Mouse (Mus musculus): ENCODE data around the gene Thnsl2. TPM values are rescaled to one million over a fixed set of nuclear protein-coding genes. Genes with fewer than 3 reads are reported as not detected.

Gene Thnsl2
- total and polyA plus RNA-seq, 3 experiments, result not detected

DNA sequence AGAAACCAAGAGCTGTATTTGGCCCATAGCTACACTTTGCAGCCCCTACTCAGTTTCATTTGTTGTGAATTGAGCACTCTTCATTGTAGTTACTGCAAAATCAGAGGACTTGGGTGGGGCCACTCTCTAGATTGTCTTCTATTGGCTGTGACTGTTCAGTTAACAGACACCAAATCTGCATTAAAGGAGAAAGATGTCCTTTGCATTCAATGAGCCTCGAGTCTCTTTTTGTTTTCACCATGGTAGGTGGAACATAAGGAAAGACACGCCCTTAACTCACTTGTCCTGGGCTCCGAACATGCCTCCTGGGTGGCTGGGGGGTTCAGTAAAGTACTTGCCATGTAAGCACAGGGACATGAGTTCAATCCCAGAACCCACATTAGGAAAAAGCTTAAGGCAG, 48.1 kb downstream of the Thnsl2 start:
- TF ChIP-seq POLR2AphosphoS5 (IDR thresholded peaks at IDR 0.05; ENCODE audit: insufficient replicate concordance, low read depth, low read length) (no peak), GATA2 (IDR thresholded peaks at IDR 0.05; ENCODE audit: borderline replicate concordance, low read depth, low read length) (no peak), CTCF (IDR thresholded peaks at IDR 0.05; ENCODE audit: low read depth, low read length) (no peak), GATA1 (IDR thresholded peaks at IDR 0.05; ENCODE audit: borderline replicate concordance, low read length) (no peak), TAL1 (conservative IDR thresholded peaks at IDR 0.05; ENCODE audit: low read depth, low read length) (no peak)
- Histone ChIP-seq H3K9me3 (replicated peaks) (no peaks in the 10 kb centered on the region), H3K36me3 (replicated peaks) (no peaks in the 10 kb centered on the region), H3K27me3 (ENCODE audit: insufficient read depth, low read length) (peaks cover 7% of the 10 kb centered on the region), H3K4me1 (ENCODE audit: insufficient read depth, low read depth, low read length) (no peaks in the 10 kb centered on the region), H3K4me3 (ENCODE audit: low read depth, low read length) (no peak overlapping the region)
- DNase-seq (ENCODE audit: low spot score) (no peak), ATAC-seq (ENCODE audit: extremely low read depth, insufficient number of reproducible peaks, low FRiP score, poor library complexity, severe bottlenecking) (no peak)

DNA sequence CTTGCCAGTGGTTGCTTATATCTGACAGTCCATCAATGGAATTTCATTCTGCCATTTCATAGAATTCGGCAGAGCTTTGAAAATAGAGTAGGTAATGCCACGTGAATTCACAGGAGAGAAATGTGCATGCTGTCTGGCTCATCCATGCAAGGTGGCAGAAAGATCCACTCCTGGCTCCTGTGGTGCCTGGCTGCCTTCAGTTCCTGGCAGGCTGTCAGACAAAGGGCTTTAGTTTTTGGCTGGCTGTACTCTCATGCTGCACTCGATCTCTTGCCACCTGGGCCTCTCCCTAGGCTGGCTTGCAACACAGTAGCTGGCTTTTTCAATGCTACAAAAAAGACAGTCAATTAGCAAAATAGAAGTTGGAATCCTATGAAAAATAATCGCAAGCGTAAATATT, 49.5 kb downstream of the Thnsl2 start:
- Histone ChIP-seq H3K9me3 (replicated peaks) (no peaks in the 10 kb centered on the region), H3K27me3 (ENCODE audit: insufficient read depth, low read length) (peaks cover 7% of the 10 kb centered on the region), H3K36me3 (replicated peaks) (no peaks in the 10 kb centered on the region), H3K4me3 (ENCODE audit: low read depth, low read length) (no peak overlapping the region), H3K4me1 (ENCODE audit: insufficient read depth, low read depth, low read length) (no peaks in the 10 kb centered on the region)
- no peak for TF ChIP-seq CTCF (IDR thresholded peaks at IDR 0.05; ENCODE audit: low read depth, low read length)
- no peak for TF ChIP-seq TAL1 (conservative IDR thresholded peaks at IDR 0.05; ENCODE audit: low read depth, low read length)
- TF ChIP-seq GATA1 (IDR thresholded peaks at IDR 0.05; ENCODE audit: borderline replicate concordance, low read length), result no peak
- TF ChIP-seq GATA2 (IDR thresholded peaks at IDR 0.05; ENCODE audit: borderline replicate concordance, low read depth, low read length), result no peak
- no peak for TF ChIP-seq POLR2AphosphoS5 (IDR thresholded peaks at IDR 0.05; ENCODE audit: insufficient replicate concordance, low read depth, low read length)
- no peak for DNase-seq (ENCODE audit: low spot score)
- ATAC-seq (ENCODE audit: extremely low read depth, insufficient number of reproducible peaks, low FRiP score, poor library complexity, severe bottlenecking), result no peak

DNA sequence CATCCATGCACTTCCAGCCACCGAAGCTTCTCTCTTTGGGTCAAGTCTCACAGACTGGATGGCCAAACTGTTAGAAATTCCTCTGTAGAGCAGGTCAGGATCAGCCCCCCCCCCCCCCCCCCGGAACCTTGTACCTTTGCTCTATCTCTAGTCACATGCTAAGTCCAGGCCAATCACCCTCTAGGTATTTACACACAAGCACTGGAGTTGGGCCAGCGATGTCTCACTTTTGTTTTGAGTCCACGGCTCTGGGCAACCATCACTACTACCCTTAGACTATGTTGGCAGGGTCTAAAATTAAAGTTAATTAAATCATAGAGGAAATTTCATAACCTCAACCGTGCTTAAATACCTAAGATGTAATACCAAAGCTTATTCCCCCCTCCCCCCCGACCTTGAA, 50.6 kb downstream of the Thnsl2 start:
- no peak overlapping the region for H3K4me3 ChIP-seq (ENCODE audit: low read depth, low read length)
- peaks cover 7% of the 10 kb centered on the region for H3K27me3 ChIP-seq (ENCODE audit: insufficient read depth, low read length)
- no peaks in the 10 kb centered on the region for H3K36me3 ChIP-seq (replicated peaks)
- no peak for ATAC-seq (ENCODE audit: extremely low read depth, insufficient number of reproducible peaks, low FRiP score, poor library complexity, severe bottlenecking)
- no peak for TF ChIP-seq POLR2AphosphoS5 (IDR thresholded peaks at IDR 0.05; ENCODE audit: insufficient replicate concordance, low read depth, low read length)
- no peak for TF ChIP-seq GATA1 (IDR thresholded peaks at IDR 0.05; ENCODE audit: borderline replicate concordance, low read length)
- TF ChIP-seq GATA2 (IDR thresholded peaks at IDR 0.05; ENCODE audit: borderline replicate concordance, low read depth, low read length), result no peak
- TF ChIP-seq CTCF (IDR thresholded peaks at IDR 0.05; ENCODE audit: low read depth, low read length), result no peak
- no peak for TF ChIP-seq TAL1 (conservative IDR thresholded peaks at IDR 0.05; ENCODE audit: low read depth, low read length)
- H3K4me1 ChIP-seq (ENCODE audit: insufficient read depth, low read depth, low read length), result no peaks in the 10 kb centered on the region
- no peaks in the 10 kb centered on the region for H3K9me3 ChIP-seq (replicated peaks)
- DNase-seq (ENCODE audit: low spot score), result no peak

DNA sequence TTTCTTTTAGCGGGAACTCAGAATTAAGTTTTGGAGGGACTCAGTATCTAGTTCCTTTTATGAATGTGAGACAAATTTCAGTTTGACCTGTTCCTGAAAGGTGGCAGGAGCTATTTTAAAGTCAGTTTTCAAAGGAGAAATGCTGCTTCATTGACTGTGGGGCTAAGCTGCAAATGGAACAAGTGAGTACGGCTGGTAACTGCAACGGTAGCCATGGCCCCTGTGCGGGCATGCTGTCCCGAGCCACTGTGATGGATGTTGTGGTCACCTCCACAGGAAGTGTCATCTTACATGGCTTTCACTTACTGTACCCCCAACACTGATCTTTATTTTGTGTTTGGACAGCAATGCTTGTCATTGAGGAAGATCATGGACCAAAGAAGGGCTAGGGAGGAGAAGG, 53.8 kb downstream of the Thnsl2 start:
- peaks cover 4% of the 10 kb centered on the region for H3K27me3 ChIP-seq (ENCODE audit: insufficient read depth, low read length)
- no peaks in the 10 kb centered on the region for H3K36me3 ChIP-seq (replicated peaks)
- H3K4me3 ChIP-seq (ENCODE audit: low read depth, low read length), result no peak overlapping the region
- no peak for ATAC-seq (ENCODE audit: extremely low read depth, insufficient number of reproducible peaks, low FRiP score, poor library complexity, severe bottlenecking)
- DNase-seq (ENCODE audit: low spot score), result no peak
- H3K4me1 ChIP-seq (ENCODE audit: insufficient read depth, low read depth, low read length), result no peaks in the 10 kb centered on the region
- H3K9me3 ChIP-seq (replicated peaks), result no peaks in the 10 kb centered on the region
- TF ChIP-seq GATA2 (IDR thresholded peaks at IDR 0.05; ENCODE audit: borderline replicate concordance, low read depth, low read length), result no peak
- no peak for TF ChIP-seq POLR2AphosphoS5 (IDR thresholded peaks at IDR 0.05; ENCODE audit: insufficient replicate concordance, low read depth, low read length)
- no peak for TF ChIP-seq GATA1 (IDR thresholded peaks at IDR 0.05; ENCODE audit: borderline replicate concordance, low read length)
- no peak for TF ChIP-seq CTCF (IDR thresholded peaks at IDR 0.05; ENCODE audit: low read depth, low read length)
- no peak for TF ChIP-seq TAL1 (conservative IDR thresholded peaks at IDR 0.05; ENCODE audit: low read depth, low read length)

DNA sequence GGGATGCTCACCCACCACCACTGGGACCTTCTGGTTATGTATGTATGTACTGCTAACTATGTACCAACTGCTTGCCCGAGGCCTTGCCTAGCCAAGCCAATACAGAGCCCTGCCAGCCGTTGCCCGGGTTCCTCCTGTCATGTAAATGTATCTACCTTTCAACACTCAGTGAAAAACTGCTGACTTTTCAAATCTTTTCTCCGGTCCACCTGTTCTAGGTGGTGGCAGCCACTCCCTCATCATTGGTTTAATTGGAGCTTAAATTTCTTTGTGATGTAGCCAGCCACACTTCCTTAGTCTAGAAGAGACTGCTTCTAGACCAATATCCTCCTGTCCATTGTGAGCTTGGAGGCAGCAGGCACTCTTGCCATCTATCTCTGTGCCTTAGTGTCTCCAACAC, 54.5 kb downstream of the Thnsl2 start:
- H3K36me3 ChIP-seq (replicated peaks), result no peaks in the 10 kb centered on the region
- no peaks in the 10 kb centered on the region for H3K9me3 ChIP-seq (replicated peaks)
- no peak for DNase-seq (ENCODE audit: low spot score)
- TF ChIP-seq GATA1 (IDR thresholded peaks at IDR 0.05; ENCODE audit: borderline replicate concordance, low read length), result no peak
- no peak for TF ChIP-seq TAL1 (conservative IDR thresholded peaks at IDR 0.05; ENCODE audit: low read depth, low read length)
- no peak for TF ChIP-seq GATA2 (IDR thresholded peaks at IDR 0.05; ENCODE audit: borderline replicate concordance, low read depth, low read length)
- no peak for TF ChIP-seq POLR2AphosphoS5 (IDR thresholded peaks at IDR 0.05; ENCODE audit: insufficient replicate concordance, low read depth, low read length)
- TF ChIP-seq CTCF (IDR thresholded peaks at IDR 0.05; ENCODE audit: low read depth, low read length), result no peak
- H3K27me3 ChIP-seq (ENCODE audit: insufficient read depth, low read length), result peaks cover 4% of the 10 kb centered on the region
- ATAC-seq (ENCODE audit: extremely low read depth, insufficient number of reproducible peaks, low FRiP score, poor library complexity, severe bottlenecking), result no peak
- H3K4me3 ChIP-seq (ENCODE audit: low read depth, low read length), result no peak overlapping the region
- no peaks in the 10 kb centered on the region for H3K4me1 ChIP-seq (ENCODE audit: insufficient read depth, low read depth, low read length)

DNA sequence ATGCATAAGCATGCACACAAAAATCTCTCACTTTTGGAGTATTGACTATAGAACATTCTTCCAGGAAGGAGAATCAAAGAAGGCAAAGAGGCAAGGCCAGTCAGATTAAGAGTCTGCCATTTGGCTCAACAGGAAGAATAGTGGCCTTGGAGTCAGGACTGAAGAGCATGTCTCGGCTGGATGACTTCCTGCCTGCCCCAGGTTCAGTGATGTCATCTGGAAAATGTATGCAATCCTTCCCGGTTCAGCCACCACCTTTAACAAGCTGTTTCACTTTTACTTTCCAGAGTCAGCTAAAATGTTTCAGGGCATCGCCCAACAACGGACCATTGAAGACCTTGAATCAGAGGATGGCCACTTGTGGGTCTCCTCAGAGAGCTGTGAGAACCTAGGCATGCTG, 55.2 kb downstream of the Thnsl2 start:
- DNase-seq (ENCODE audit: low spot score), result no peak
- no peak for ATAC-seq (ENCODE audit: extremely low read depth, insufficient number of reproducible peaks, low FRiP score, poor library complexity, severe bottlenecking)
- no peak overlapping the region for H3K4me3 ChIP-seq (ENCODE audit: low read depth, low read length)
- H3K4me1 ChIP-seq (ENCODE audit: insufficient read depth, low read depth, low read length), result no peaks in the 10 kb centered on the region
- TF ChIP-seq GATA2 (IDR thresholded peaks at IDR 0.05; ENCODE audit: borderline replicate concordance, low read depth, low read length) (no peak), CTCF (IDR thresholded peaks at IDR 0.05; ENCODE audit: low read depth, low read length) (no peak), GATA1 (IDR thresholded peaks at IDR 0.05; ENCODE audit: borderline replicate concordance, low read length) (no peak), POLR2AphosphoS5 (IDR thresholded peaks at IDR 0.05; ENCODE audit: insufficient replicate concordance, low read depth, low read length) (no peak), TAL1 (conservative IDR thresholded peaks at IDR 0.05; ENCODE audit: low read depth, low read length) (no peak)
- H3K27me3 ChIP-seq (ENCODE audit: insufficient read depth, low read length), result peaks cover 4% of the 10 kb centered on the region
- no peaks in the 10 kb centered on the region for H3K9me3 ChIP-seq (replicated peaks)
- H3K36me3 ChIP-seq (replicated peaks), result no peaks in the 10 kb centered on the region
